Mouse (Mus musculus) heart, postnatal 0 days (tissue): ENCODE measurements around the gene Pik3c2g. TPM values are rescaled to one million over a fixed set of nuclear protein-coding genes. Genes with fewer than 3 reads are reported as not detected.

ENCODE experiments used
- ATAC-seq: fragments of 200-750 bp; cut with Nextera tagmentation; 2 replicates; pipeline ENCODE4 v1.8.0; 2017; ENCODE audit warnings: low read depth, moderate number of reproducible peaks, moderate library complexity; ENCODE audit not compliant: insufficient read depth
- DNase-seq: peaks from one replicate; pipeline ENCODE4 v3.0.0-alpha.2; 2016; ENCODE audit warnings: low spot score
- H3K27ac ChIP-seq: fragments of 300-500 bp; sonication (generic); 2 replicates; pipeline ENCODE4 v1.5.1; 2014; ENCODE audit warnings: low read depth, mild to moderate bottlenecking
- H3K27me3 ChIP-seq: fragments of 300-500 bp; sonication (generic); 2 replicates; pipeline ENCODE4 v1.6.1; 2014; ENCODE audit warnings: low read length, mixed read lengths; ENCODE audit not compliant: control insufficient read depth, insufficient read depth
- H3K36me3 ChIP-seq: fragments of 300-500 bp; sonication (generic); replicated peaks from 2 replicates; pipeline ENCODE4 v1.6.1; 2014; ENCODE audit warnings: low read length, mixed read lengths; ENCODE audit not compliant: control insufficient read depth, insufficient read depth
- H3K4me1 ChIP-seq: fragments of 300-500 bp; sonication (generic); 2 replicates; pipeline ENCODE4 v1.6.1; 2014; ENCODE audit warnings: antibody characterized with exemption; ENCODE audit not compliant: control insufficient read depth, insufficient read depth
- H3K4me2 ChIP-seq: fragments of 300-500 bp; sonication (generic); 2 replicates; pipeline ENCODE4 v1.6.1; 2014; ENCODE audit warnings: low read depth, mild to moderate bottlenecking, low read length, moderate library complexity
- H3K4me3 ChIP-seq: fragments of 300-500 bp; sonication (generic); 2 replicates; pipeline ENCODE4 v1.5.1; 2014; ENCODE audit warnings: low read depth, low read length
- H3K9ac ChIP-seq: fragments of 300-500 bp; sonication (generic); replicated peaks from 2 replicates; pipeline ENCODE4 v1.6.1; 2014; ENCODE audit warnings: low read depth, low read length, mixed read lengths
- H3K9me3 ChIP-seq: fragments of 300-500 bp; sonication (generic); replicated peaks from 2 replicates; pipeline ENCODE4 v1.6.1; 2016; ENCODE audit warnings: low read length; ENCODE audit not compliant: control insufficient read depth
- CTCF ChIP-seq: IDR thresholded peaks from 2 replicates; pipeline ENCODE4 v1.5.1; 2016; ENCODE audit warnings: antibody characterized with exemption, control low read depth, low read depth
- EP300 ChIP-seq: IDR thresholded peaks from 2 replicates; pipeline ENCODE4 v1.6.1; 2016; ENCODE audit warnings: antibody characterized with exemption, low read depth
- WGBS: fragments of 180-500 bp; shearing (Covaris S2); extraction: QIAGEN DNeasy Blood & Tissue Kit; methylation state at CpG from one replicate; pipeline ENCODE4 v1.1.7; 2014; 5-methylcytosine and 5-hydroxymethylcytosine counted together
- polyA plus RNA-seq: library from polyadenylated mRNA; unstranded; fragments of >200 nt; fragmentation: Nextera tagmentation; extraction: Ambion mirVana; gene quantifications from 2 replicates; pipeline ENCODE4 v1.2.1, GENCODE M21; 2015
- total RNA-seq: library from RNA; depleted of rRNA; stranded (reverse); fragments of >200 nt; gene quantifications from 2 replicates; pipeline ENCODE4 v1.2.3, GENCODE M21; 2014; ENCODE audit warnings: low replicate concordance

The Pik3c2g gene
- total and polyA plus RNA-seq, 2 experiments from 2014 or later, result 0.26 TPM; not detected in 1

DNA sequence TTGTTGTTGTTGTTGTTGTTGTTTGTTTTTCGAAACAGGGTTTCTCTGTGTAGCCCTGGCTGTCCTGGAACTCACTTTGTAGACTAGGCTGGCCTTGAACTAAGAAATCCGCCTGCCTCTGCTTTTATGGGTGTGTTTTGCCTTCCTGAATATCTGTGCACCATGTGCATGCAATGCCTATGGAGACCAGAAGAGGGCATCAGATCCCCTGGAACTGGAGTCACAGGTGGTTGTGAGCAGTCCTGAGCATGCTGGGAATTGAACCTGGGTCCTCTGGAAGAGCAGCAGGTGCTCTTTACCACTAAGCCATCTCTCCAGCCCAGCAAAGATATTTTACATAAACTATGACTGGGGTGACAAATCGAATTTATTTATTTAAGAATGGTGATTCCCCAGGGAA is 47.5 kb downstream of the Pik3c2g start:
- WGBS, result 64% methylated on average over 3 of the region's 3 CpGs
- no peaks in the 10 kb centered on the region for H3K27me3 ChIP-seq
- H3K9me3 ChIP-seq, result no peaks in the 10 kb centered on the region
- no peak for ATAC-seq
- H3K36me3 ChIP-seq, result no peaks in the 10 kb centered on the region
- H3K9ac ChIP-seq, result no peak overlapping the region
- TF ChIP-seq EP300 (no peak), CTCF (no peak)
- no peak overlapping the region for H3K4me2 ChIP-seq
- H3K4me1 ChIP-seq, result no peaks in the 10 kb centered on the region
- no peak overlapping the region for H3K4me3 ChIP-seq
- no peak overlapping the region for H3K27ac ChIP-seq
- no peak for DNase-seq

- Histone ChIP-seq H3K36me3 (no peaks in the 10 kb centered on the region), H3K4me3 (no peak overlapping the region), H3K9me3 (0 out of 2 replicates have a peak, but pooled peaks cover 5% of the 10 kb centered on the region), H3K27me3 (no peaks in the 10 kb centered on the region), H3K9ac (no peak overlapping the region), H3K4me2 (no peak overlapping the region), H3K4me1 (no peaks in the 10 kb centered on the region), H3K27ac (no peak overlapping the region)
- DNase-seq, result no peak
- TF ChIP-seq EP300 (no peak), CTCF (peak; percentile 47)
- ATAC-seq, result no peak
- 28% methylated on average over 4 of the region's 4 CpGs for WGBS
Observed at GRCm38 (mm10) chr6:139655399-139655798, 68.4 kb downstream of the Pik3c2g start.

- Histone ChIP-seq H3K27me3 (no peaks in the 10 kb centered on the region), H3K4me1 (no peaks in the 10 kb centered on the region), H3K4me3 (no peak overlapping the region), H3K9ac (no peak overlapping the region), H3K27ac (no peak overlapping the region), H3K36me3 (no peaks in the 10 kb centered on the region), H3K9me3 (0 out of 2 replicates have a peak, but pooled peaks cover 5% of the 10 kb centered on the region), H3K4me2 (no peak overlapping the region)
- whole genome bisulfite sequencing, result 38% methylated on average over 1 of the region's 1 CpGs
- DNase-seq, result no peak
- TF ChIP-seq EP300 (no peak), CTCF (peak; percentile 47)
- no peak for ATAC-seq
Observed at GRCm38 (mm10) chr6:139662462-139662861, 75.4 kb downstream of the Pik3c2g start.

DNA sequence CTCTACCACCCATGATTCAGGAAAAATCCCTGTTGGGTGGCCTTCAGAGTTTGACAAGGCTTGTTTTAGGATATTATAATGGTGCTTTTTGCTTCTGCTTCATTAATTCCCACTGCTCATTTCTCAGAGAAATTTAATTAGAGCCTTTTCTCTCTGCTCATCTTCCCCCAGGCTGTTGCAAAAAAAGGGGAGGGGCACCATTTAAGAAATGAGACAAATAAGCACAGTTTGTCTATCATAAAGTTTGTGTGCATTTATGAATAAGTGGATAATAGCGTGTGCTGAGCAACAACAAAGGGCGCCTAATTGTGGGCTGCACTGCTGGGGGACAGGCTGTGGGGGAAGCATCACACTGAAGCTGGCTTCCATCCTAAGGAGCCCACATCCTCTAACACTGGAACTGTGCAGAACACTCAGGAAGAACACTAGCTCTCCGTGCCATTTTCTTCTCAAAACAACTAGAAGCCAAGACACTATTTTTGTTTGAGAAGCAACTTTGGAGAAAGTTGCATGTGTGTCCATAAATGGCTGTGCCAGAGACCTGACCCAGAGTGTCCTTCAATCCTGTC is 131.5 kb downstream of the Pik3c2g start:
- Histone ChIP-seq H3K36me3 (no peaks in the 10 kb centered on the region), H3K4me2 (no peak overlapping the region), H3K27me3 (no peaks in the 10 kb centered on the region), H3K4me1 (no peaks in the 10 kb centered on the region), H3K9ac (no peak overlapping the region), H3K9me3 (no peaks in the 10 kb centered on the region), H3K27ac (no peak overlapping the region), H3K4me3 (no peak overlapping the region)
- TF ChIP-seq CTCF, result no peak
- WGBS, result 67% methylated on average over 3 of the region's 3 CpGs
- ATAC-seq (no peak), DNase-seq (no peak)

- DNase-seq (no peak), ATAC-seq (no peak)
- TF ChIP-seq CTCF (no peak), EP300 (no peak)
- Histone ChIP-seq H3K36me3 (no peaks in the 10 kb centered on the region), H3K4me2 (no peak overlapping the region), H3K4me1 (no peaks in the 10 kb centered on the region), H3K9ac (no peak overlapping the region), H3K9me3 (no peaks in the 10 kb centered on the region), H3K4me3 (no peak overlapping the region), H3K27me3 (no peaks in the 10 kb centered on the region), H3K27ac (no peak overlapping the region)
- 81% methylated on average over 13 of the region's 13 CpGs for WGBS
Observed at GRCm38 (mm10) chr6:139719639-139720221, 132.7 kb downstream of the Pik3c2g start.
